Mouse (Mus musculus) liver, adult 2 months (tissue): Measurements from ENCODE around the gene 9130019O22Rik. TPM values are rescaled to one million over a fixed set of nuclear protein-coding genes. Genes with fewer than 3 reads are reported as not detected.
A peak's percentile ranks its signal among the peaks of the same experiment; 100 is the strongest.

Experiments used
- DNase-seq: peaks from one replicate; pipeline ENCODE4 v3.0.0-alpha.2; 2011; ENCODE audit warnings: low read depth, low spot score; ENCODE audit errors: extremely low read depth
- H3K27ac ChIP-seq: fragments of 200-500 bp; replicated peaks from 2 replicates; pipeline ENCODE4 v1.5.1; 2012; ENCODE audit warnings: low read depth, mild to moderate bottlenecking, control low read depth, inconsistent platforms, low read length; ENCODE audit not compliant: insufficient read depth
- H3K27me3 ChIP-seq: fragments of 200-500 bp; 2 replicates; pipeline ENCODE4 v1.6.1; 2012; ENCODE audit warnings: mild to moderate bottlenecking, moderate library complexity, low read length, inconsistent platforms; ENCODE audit not compliant: control insufficient read depth, insufficient read depth
- H3K36me3 ChIP-seq: fragments of 200-500 bp; 2 replicates; pipeline ENCODE4 v1.6.1; 2012; ENCODE audit warnings: low read length, inconsistent platforms; ENCODE audit not compliant: control insufficient read depth, insufficient read depth
- H3K4me1 ChIP-seq: fragments of 200-500 bp; 2 replicates; pipeline ENCODE4 v1.6.1; 2011; ENCODE audit warnings: low read length; ENCODE audit not compliant: control insufficient read depth, insufficient read depth
- H3K4me3 ChIP-seq: fragments of 200-500 bp; 2 replicates; pipeline ENCODE4 v1.5.1; 2011; ENCODE audit warnings: low read depth, mild to moderate bottlenecking, control low read depth, low read length, moderate library complexity; ENCODE audit not compliant: insufficient read depth
- H3K79me2 ChIP-seq: fragments of 200-500 bp; 2 replicates; pipeline ENCODE4 v1.6.1; 2012; ENCODE audit warnings: inconsistent platforms, mild to moderate bottlenecking, low read length, moderate library complexity; ENCODE audit not compliant: control insufficient read depth, insufficient read depth
- H3K9ac ChIP-seq: fragments of 200-500 bp; 2 replicates; pipeline ENCODE4 v1.6.1; 2012; ENCODE audit warnings: low read depth, mild to moderate bottlenecking, control low read depth, inconsistent platforms, low read length
- CTCF ChIP-seq: fragments of 200-500 bp; IDR thresholded peaks from 2 replicates; pipeline ENCODE4 v1.5.1; 2011; ENCODE audit warnings: low read depth, low read length, control low read depth
- POLR2A ChIP-seq: fragments of 200-500 bp; IDR thresholded peaks from 2 replicates; pipeline ENCODE4 v1.6.1; 2011; ENCODE audit warnings: low read length, control low read depth; ENCODE audit not compliant: insufficient read depth; ENCODE audit errors: extremely low read depth
- WGBS: fragments of 180-500 bp; shearing (Covaris S2); methylation state at CpG from one replicate; pipeline ENCODE4 v1.1.7; 2018; 5-methylcytosine and 5-hydroxymethylcytosine counted together
- polyA plus RNA-seq: library from polyadenylated mRNA; depleted of rRNA; stranded (reverse); fragments of >200 nt; gene quantifications from 2 replicates; pipeline ENCODE4 v1.2.3, GENCODE M21; 2012; rRNA removed
- total RNA-seq: library from RNA; depleted of rRNA; stranded (reverse); fragments of >200 nt; gene quantifications from 2 replicates; pipeline ENCODE4 v1.2.3, GENCODE M21; 2014; rRNA removed

9130019O22Rik gene
- 2.0 and 2.3 TPM in 2 replicates for total RNA-seq
- 1.6 and 2.0 TPM in 2 replicates for polyA plus RNA-seq

DNA sequence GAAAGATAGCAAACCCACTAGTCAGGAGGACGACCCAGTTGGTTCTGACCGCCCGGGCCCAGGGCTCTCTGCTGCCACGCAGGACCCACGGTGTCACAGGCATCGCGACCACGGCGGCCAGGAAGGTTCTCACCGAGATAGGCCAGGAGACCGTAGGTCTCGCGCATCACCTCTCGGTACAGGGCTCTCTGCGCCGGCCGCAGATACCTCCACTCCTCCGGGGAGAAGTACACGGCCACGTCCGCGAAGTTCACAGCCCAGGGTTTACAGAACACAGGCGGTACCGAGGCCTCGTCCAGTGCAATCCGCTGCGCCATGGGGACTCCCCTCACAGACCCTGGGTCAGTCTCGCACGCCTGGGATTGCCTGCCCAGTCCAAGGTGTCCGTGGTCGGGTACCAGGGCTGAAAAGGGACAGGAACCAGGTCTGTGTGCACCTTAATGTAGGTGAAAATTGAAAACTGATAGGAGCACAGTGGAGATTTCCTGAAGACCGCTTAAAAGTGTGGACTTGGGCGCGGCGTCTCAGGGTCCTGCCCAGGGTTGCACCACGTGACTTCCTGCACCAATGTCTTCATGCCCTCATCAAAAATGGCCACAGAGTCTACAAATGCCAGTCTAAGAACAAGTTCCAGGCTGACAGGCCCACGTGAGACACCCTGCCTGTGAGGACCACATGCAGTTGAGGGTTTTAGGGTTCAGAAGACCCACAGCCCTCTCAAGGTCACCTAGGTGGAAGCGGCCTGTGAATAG is at the start of gene 9130019O22Rik:
9130019O22Rik (minus strand) TSS at position 526 of the 752 bp plus-strand sequence.
- WGBS, result 5% methylated on average over 38 of the region's 38 CpGs
- DNase-seq, result peak; percentile 85
- Histone ChIP-seq H3K27ac (peak within 1 kb of the TSS; percentile 55), H3K36me3 (no peaks in the 10 kb centered on the region), H3K79me2 (no peaks in the 10 kb centered on the region), H3K4me1 (peaks cover 5% of the 10 kb centered on the region; the same call in 1 of the 2 replicates), H3K4me3 (peak within 1 kb of the TSS; percentile 83), H3K9ac (peak within 1 kb of the TSS; percentile 87), H3K27me3 (no peaks in the 10 kb centered on the region)
- TF ChIP-seq POLR2A (0 out of 2 replicates have a peak, but pooled peaks have one; percentile 46), CTCF (no peak)

DNA sequence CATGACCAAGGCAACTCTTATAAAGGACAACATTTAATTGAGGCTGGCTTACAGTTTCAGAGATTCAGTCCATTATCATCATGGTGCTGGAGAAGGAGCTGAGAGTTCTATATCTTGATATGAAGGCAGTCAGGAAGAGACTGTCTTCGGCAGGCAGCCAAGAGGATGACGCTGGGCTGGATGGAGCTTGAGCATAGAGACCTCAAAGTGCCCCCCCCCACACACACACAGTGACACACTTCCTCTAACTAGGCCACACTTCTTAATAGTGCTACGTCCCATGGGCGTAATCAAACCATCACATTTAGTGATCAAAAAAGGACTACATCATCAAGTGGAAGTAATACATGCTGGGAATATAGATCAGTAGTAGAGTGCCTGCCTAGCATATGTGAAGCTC is 48.2 kb upstream of the 9130019O22Rik start:
- no peak overlapping the region for H3K4me3 ChIP-seq
- DNase-seq, result no peak
- no peak for TF ChIP-seq CTCF
- no peak for TF ChIP-seq POLR2A
- no peaks in the 10 kb centered on the region for H3K79me2 ChIP-seq
- H3K9ac ChIP-seq, result no peak overlapping the region
- no peaks in the 10 kb centered on the region for H3K27me3 ChIP-seq
- H3K27ac ChIP-seq, result no peak overlapping the region
- no peaks in the 10 kb centered on the region for H3K36me3 ChIP-seq
- no peaks in the 10 kb centered on the region for H3K4me1 ChIP-seq
- 82% methylated on average over 4 of the region's 4 CpGs for WGBS

DNA sequence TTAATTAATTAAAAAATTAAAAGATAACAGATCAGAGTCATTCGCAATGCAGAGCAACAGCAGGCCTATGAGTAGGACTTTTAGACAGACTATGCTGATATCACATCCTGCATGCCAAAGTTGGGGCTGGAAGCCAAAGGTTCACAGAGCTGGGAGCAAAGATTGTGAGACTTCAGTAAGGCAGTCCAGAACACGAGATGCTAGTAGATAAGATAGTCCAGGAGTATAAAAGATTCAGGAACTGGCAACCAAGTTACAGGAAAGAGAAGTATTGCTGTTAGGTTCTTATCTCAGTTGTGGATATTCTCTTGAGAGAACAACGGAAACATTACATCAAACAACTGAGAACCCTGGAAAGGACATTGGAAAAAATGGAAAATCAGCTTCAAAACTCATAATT is 39.4 kb upstream of the 9130019O22Rik start:
- Histone ChIP-seq H3K36me3 (no peaks in the 10 kb centered on the region), H3K79me2 (peaks cover 2% of the 10 kb centered on the region; the same call in 1 of the 2 replicates), H3K27me3 (no peaks in the 10 kb centered on the region), H3K4me1 (0 out of 2 replicates have a peak, but pooled peaks cover 2% of the 10 kb centered on the region), H3K9ac (no peak overlapping the region), H3K27ac (no peak overlapping the region), H3K4me3 (no peak overlapping the region)
- 68% methylated on average over 3 of the region's 3 CpGs for WGBS
- DNase-seq, result peak; percentile 12
- no peak for TF ChIP-seq POLR2A
- no peak for TF ChIP-seq CTCF

DNA sequence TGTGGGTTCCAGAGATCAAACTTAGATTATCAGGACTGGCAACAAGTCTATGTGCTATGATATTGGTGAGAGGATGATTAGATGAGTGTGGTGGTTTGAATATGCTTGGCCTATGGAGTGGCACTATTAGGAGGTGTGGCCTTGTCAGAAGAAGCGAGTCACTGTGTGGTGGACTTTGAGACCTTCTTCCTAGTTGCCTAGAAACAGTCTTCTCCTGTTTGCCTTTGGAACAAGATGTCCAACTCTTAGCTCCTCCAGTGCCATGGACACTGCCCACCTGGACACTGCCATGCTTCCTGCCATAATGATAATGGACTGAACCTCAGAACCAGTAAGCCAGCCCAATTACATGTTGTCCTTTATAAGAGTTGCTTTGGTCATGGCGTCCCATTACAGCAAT is 38.9 kb upstream of the 9130019O22Rik start:
- no peak overlapping the region for H3K27ac ChIP-seq
- no peaks in the 10 kb centered on the region for H3K36me3 ChIP-seq
- 68% methylated on average over 2 of the region's 2 CpGs for WGBS
- no peak overlapping the region for H3K4me3 ChIP-seq
- no peak overlapping the region for H3K9ac ChIP-seq
- TF ChIP-seq POLR2A (no peak), CTCF (no peak)
- peaks cover 3% of the 10 kb centered on the region; the same call in 1 of the 2 replicates for H3K79me2 ChIP-seq
- DNase-seq, result peak; percentile 2
- 0 out of 2 replicates have a peak, but pooled peaks cover 2% of the 10 kb centered on the region for H3K4me1 ChIP-seq
- no peaks in the 10 kb centered on the region for H3K27me3 ChIP-seq

DNA sequence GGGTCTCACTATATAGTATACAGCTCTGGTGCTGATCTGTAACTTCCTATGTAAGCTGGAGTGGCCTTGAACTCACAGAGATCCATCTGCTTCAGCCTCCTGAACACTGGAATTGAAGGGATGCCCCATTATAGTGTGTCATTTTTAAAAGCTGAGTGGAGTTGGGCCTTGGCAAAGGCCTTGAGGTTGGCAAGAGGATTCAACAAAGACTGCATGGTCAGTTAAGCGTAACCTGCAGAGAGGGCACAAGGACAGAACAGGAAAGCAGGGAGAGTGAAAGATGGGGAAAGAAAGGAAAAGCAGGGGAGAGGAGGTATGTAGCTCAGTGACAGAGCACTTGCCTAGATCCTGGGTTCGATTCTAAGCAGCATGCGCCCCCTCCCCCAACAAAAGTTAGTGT is 38.3 kb upstream of the 9130019O22Rik start:
- no peaks in the 10 kb centered on the region for H3K27me3 ChIP-seq
- no peak overlapping the region for H3K9ac ChIP-seq
- no peak for DNase-seq
- no peak overlapping the region for H3K27ac ChIP-seq
- no peak for TF ChIP-seq POLR2A
- no peak for TF ChIP-seq CTCF
- 0 out of 2 replicates have a peak, but pooled peaks cover 2% of the 10 kb centered on the region for H3K4me1 ChIP-seq
- no peak overlapping the region for H3K4me3 ChIP-seq
- peaks cover 3% of the 10 kb centered on the region; the same call in 1 of the 2 replicates for H3K79me2 ChIP-seq
- WGBS, result 88% methylated on average over 3 of the region's 3 CpGs
- no peaks in the 10 kb centered on the region for H3K36me3 ChIP-seq
